Mouse (Mus musculus) spleen, adult 2 months (tissue): ENCODE results near the gene Ube2t.
A peak's percentile ranks its signal among the peaks of the same experiment; 100 is the strongest.

Source experiments
- CTCF ChIP-seq: fragments of 200-500 bp; IDR thresholded peaks from 2 replicates; pipeline ENCODE4 v1.5.1; 2011; ENCODE audit warnings: mild to moderate bottlenecking, inconsistent platforms; ENCODE audit not compliant: insufficient read depth, insufficient read length, insufficient replicate concordance; ENCODE audit errors: extremely low read depth
- POLR2A ChIP-seq: fragments of 200-500 bp; IDR thresholded peaks from 2 replicates; pipeline ENCODE4 v1.6.1; 2011; ENCODE audit warnings: low read depth, low read length, inconsistent platforms

- TF ChIP-seq CTCF (peak; percentile 83; the same call in 1 of the 2 replicates), POLR2A (no peak)
These were observed 27.0 kb downstream of the Ube2t start for GRCm38 (mm10) chr1:134989372-134989771.
